In genomic region chr12:76818120-76818519, GRCm38 (mm10) we compare ENCODE assay signal across 12 mouse cellular contexts. TPM values are rescaled to one million over a fixed set of nuclear protein-coding genes. Genes with fewer than 3 reads are reported as not detected.
DNase-seq lines count a peak whose midpoint lies in the region; ATAC-seq lines count a peak whose summit lies in the region.
"Had no signal": no experiment of that assay in that cellular context is flagged by ENCODE, and none has a peak within 500 bp of the region (broad histone marks: within the 10 kb centered on the region; RNA-seq: fewer than 3 reads in every experiment).

No protein-coding gene starts in this region.

- H3K4me2 ChIP-seq in kidney, embryonic 15.5 days, result no peak overlapping the region

- H3K27me3 ChIP-seq in heart, embryonic 10.5 days (ENCODE audit: insufficient read depth, poor library complexity, severe bottlenecking), result peaks cover 66% of the 10 kb centered on the region
- peaks cover 58% of the 10 kb centered on the region for H3K27me3 ChIP-seq in embryonic facial prominence, embryonic 10.5 days (replicated peaks; ENCODE audit: low read depth, poor library complexity, severe bottlenecking)
- H3K27me3 ChIP-seq in kidney, embryonic 15.5 days, result peaks cover 28% of the 10 kb centered on the region

- H3K4me1 ChIP-seq in heart, embryonic 10.5 days, result peaks cover 23% of the 10 kb centered on the region
- peaks cover 67% of the 10 kb centered on the region for H3K4me1 ChIP-seq in embryonic facial prominence, embryonic 10.5 days
- H3K4me1 ChIP-seq in kidney, embryonic 15.5 days, result peaks cover 43% of the 10 kb centered on the region

- DNase-seq in heart, embryonic 10.5 days (ENCODE audit: low spot score), result no peak
- DNase-seq in heart, adult 8-10 months (ENCODE audit: low spot score), result no peak
- peak; percentile 62 for DNase-seq in embryonic facial prominence, embryonic 10.5 days (ENCODE audit: low spot score)
- peak; percentile 69 for DNase-seq in lung, postnatal 10 days
- DNase-seq in cerebellum, postnatal 14 days, result no peak
- no peak for DNase-seq in cerebellum, postnatal 4 days (ENCODE audit: low spot score in 2 of 2)
- DNase-seq in layer of hippocampus, adult 8-10 months (ENCODE audit: low spot score in 2 of 2), result no peak
- DNase-seq: B cell, adult 2 months; left cerebral cortex, postnatal 4 days had no signal

- H3K9ac ChIP-seq in kidney, embryonic 15.5 days, result no peak overlapping the region

- no peaks in the 10 kb centered on the region for H3K36me3 ChIP-seq in heart, embryonic 10.5 days
- H3K36me3 ChIP-seq in embryonic facial prominence, embryonic 10.5 days (replicated peaks), result no peaks in the 10 kb centered on the region
- no peaks in the 10 kb centered on the region for H3K36me3 ChIP-seq in kidney, embryonic 15.5 days

- H3K9me3 ChIP-seq in heart, embryonic 10.5 days, result no peaks in the 10 kb centered on the region
- no peaks in the 10 kb centered on the region for H3K9me3 ChIP-seq in embryonic facial prominence, embryonic 10.5 days
- H3K9me3 ChIP-seq in kidney, embryonic 15.5 days (replicated peaks), result no peaks in the 10 kb centered on the region

- H3K27ac ChIP-seq in heart, embryonic 10.5 days, result 0 out of 2 replicates have a peak overlapping the region, but pooled peaks have one; percentile 3
- peak overlapping the region; percentile 77 for H3K27ac ChIP-seq in embryonic facial prominence, embryonic 10.5 days (replicated peaks)
- H3K27ac ChIP-seq in kidney, embryonic 15.5 days, result peak overlapping the region; percentile 76

- 64% methylated on average over 4 of the region's 4 CpGs for WGBS in heart, embryonic 10.5 days
- WGBS in embryonic facial prominence, embryonic 10.5 days, result 54% methylated on average over 4 of the region's 4 CpGs
- 56% methylated on average over 4 of the region's 4 CpGs for WGBS in kidney, embryonic 15.5 days

- peak; percentile 55 for ATAC-seq in kidney, embryonic 15.5 days (replicated peaks; ENCODE audit: low FRiP score)

- H3K4me3 ChIP-seq in heart, embryonic 10.5 days, result no peak overlapping the region
- no peak overlapping the region for H3K4me3 ChIP-seq in embryonic facial prominence, embryonic 10.5 days
- no peak overlapping the region for H3K4me3 ChIP-seq in kidney, embryonic 15.5 days (replicated peaks)

RNA-seq across cellular contexts. Expression of gene Rab15, which starts 4.6 kb away (rescaled TPM):
- 3.1 and 6.3 TPM in 2 replicates for polyA plus RNA-seq in heart, embryonic 10.5 days (2016; fragmentation: Nextera tagmentation; extraction: Ambion mirVana)
- under 1 TPM; 0.25 to 0.92 (median 0.32) TPM for total RNA-seq in heart, adult 8-10 months (2022)
- polyA plus RNA-seq in embryonic facial prominence, embryonic 10.5 days (2016; fragmentation: Nextera tagmentation; extraction: Ambion mirVana), result 15.7 and 17.3 TPM in 2 replicates
- 10.9 and 11.1 TPM in 2 replicates for polyA plus RNA-seq in kidney, embryonic 15.5 days (2015; fragmentation: Nextera tagmentation; extraction: Ambion mirVana)
- 100 to 1,000 TPM; 153 to 196 (median 173) TPM for total RNA-seq in layer of hippocampus, adult 8-10 months (2022)
- total RNA-seq: common myeloid progenitor, adult 5-6 weeks had no signal

RNA-seq across cellular contexts. Expression of gene Gpx2, which starts 22.8 kb away (rescaled TPM):
- polyA plus RNA-seq in heart, embryonic 10.5 days (2016; fragmentation: Nextera tagmentation; extraction: Ambion mirVana), result 0.11 and 0.60 TPM in 2 replicates
- total RNA-seq in heart, adult 8-10 months (2022), result not detected
- 0.55 and 1.3 TPM in 2 replicates for polyA plus RNA-seq in embryonic facial prominence, embryonic 10.5 days (2016; fragmentation: Nextera tagmentation; extraction: Ambion mirVana)
- 4.0 TPM in 1 of 2 replicates, not detected in the other for polyA plus RNA-seq in kidney, embryonic 15.5 days (2015; fragmentation: Nextera tagmentation; extraction: Ambion mirVana)
- total RNA-seq in layer of hippocampus, adult 8-10 months (2022), result under 1 TPM in 2 of 4 experiments, not detected in 2; 0.68 to 0.81 TPM
- total RNA-seq: common myeloid progenitor, adult 5-6 weeks; left cerebral cortex, postnatal 4 days had no signal
- polyA plus RNA-seq: heart, postnatal 0 days had no signal

RNA-seq across cellular contexts. Expression of gene Fntb, which starts 52.7 kb away (rescaled TPM):
- 36.9 and 39.2 TPM in 2 replicates for polyA plus RNA-seq in heart, embryonic 10.5 days (2016; fragmentation: Nextera tagmentation; extraction: Ambion mirVana)
- 10 to 100 TPM; 12.8 to 16.1 (median 14.9) TPM for total RNA-seq in heart, adult 8-10 months (2022)
- 50.3 and 50.4 TPM in 2 replicates for polyA plus RNA-seq in embryonic facial prominence, embryonic 10.5 days (2016; fragmentation: Nextera tagmentation; extraction: Ambion mirVana)
- 37.5 and 43.7 TPM in 2 replicates for polyA plus RNA-seq in kidney, embryonic 15.5 days (2015; fragmentation: Nextera tagmentation; extraction: Ambion mirVana)
- total RNA-seq in layer of hippocampus, adult 8-10 months (2022), result 10 to 100 TPM; 22.7 to 24.8 (median 24.3) TPM

RNA-seq across cellular contexts. Expression of gene Churc1, which starts 52.8 kb away (rescaled TPM):
- 145 and 165 TPM in 2 replicates for polyA plus RNA-seq in heart, embryonic 10.5 days (2016; fragmentation: Nextera tagmentation; extraction: Ambion mirVana)
- 10 to 100 TPM; 74.6 to 86.6 (median 80.5) TPM for total RNA-seq in heart, adult 8-10 months (2022)
- 97.1 and 101 TPM in 2 replicates for polyA plus RNA-seq in embryonic facial prominence, embryonic 10.5 days (2016; fragmentation: Nextera tagmentation; extraction: Ambion mirVana)
- polyA plus RNA-seq in kidney, embryonic 15.5 days (2015; fragmentation: Nextera tagmentation; extraction: Ambion mirVana), result 118 and 129 TPM in 2 replicates
- 10 to 100 TPM; 32.5 to 43.5 (median 37.7) TPM for total RNA-seq in layer of hippocampus, adult 8-10 months (2022)

Comparison
In these comparisons a context has a peak if more than half of its experiments do, and no peak if none do; other contexts are left out.
1. DNase-seq: peak in embryonic facial prominence, embryonic 10.5 days (single experiment) and lung, postnatal 10 days (single experiment); none in heart, embryonic 10.5 days (single experiment), heart, adult 8-10 months (single experiment), cerebellum, postnatal 14 days (0 of 2), cerebellum, postnatal 4 days (0 of 2) and layer of hippocampus, adult 8-10 months (0 of 2).
2. H3K27ac ChIP-seq: peak in every context shown above with its lines; median percentile 77 in embryonic facial prominence, embryonic 10.5 days; 76 in kidney, embryonic 15.5 days; 3 in heart, embryonic 10.5 days.